Mouse (Mus musculus) lung, adult 2 months (tissue): ENCODE measurements around the gene Kcnc2. TPM values are rescaled to one million over a fixed set of nuclear protein-coding genes. Genes with fewer than 3 reads are reported as not detected.

ENCODE experiments used
- DNase-seq: peaks from one replicate; pipeline ENCODE4 v3.0.0; 2022
- H3K4me1 ChIP-seq: fragments of 200-500 bp; 2 replicates; pipeline ENCODE4 v1.6.1; 2011; ENCODE audit warnings: low read length; ENCODE audit not compliant: control insufficient read depth, insufficient read depth
- H3K4me3 ChIP-seq: fragments of 200-500 bp; replicated peaks from 2 replicates; pipeline ENCODE3; 2011; ENCODE audit warnings: low read depth, mild to moderate bottlenecking, control low read depth, low read length; ENCODE audit errors: extremely low read depth
- CTCF ChIP-seq: fragments of 200-500 bp; IDR thresholded peaks from 2 replicates; pipeline ENCODE4 v1.5.1; 2011; ENCODE audit warnings: mild to moderate bottlenecking, low read length, control low read depth; ENCODE audit not compliant: insufficient read depth
- POLR2A ChIP-seq: fragments of 200-500 bp; IDR thresholded peaks from 2 replicates; pipeline ENCODE4 v1.6.1; 2011; ENCODE audit warnings: low read depth, mild to moderate bottlenecking, control low read depth, low read length, borderline replicate concordance; ENCODE audit errors: extremely low read depth
- WGBS: fragments of 180-500 bp; shearing (Covaris S2); methylation state at CpG from one replicate; pipeline ENCODE4 v1.1.7; 2018; 5-methylcytosine and 5-hydroxymethylcytosine counted together
- polyA plus RNA-seq: library from polyadenylated mRNA; depleted of rRNA; stranded (reverse); fragments of >200 nt; gene quantifications from 2 replicates; pipeline ENCODE4 v1.2.3, GENCODE M21; 2012

Gene Kcnc2
- polyA plus RNA-seq, 1 experiment, result 0.14 TPM

- WGBS, result 4% methylated on average over 36 of the region's 36 CpGs
- DNase-seq, result no peak
- TF ChIP-seq POLR2A (no peak), CTCF (no peak)
- peaks cover 9% of the 10 kb centered on the region; the same call in 1 of the 2 replicates for H3K4me1 ChIP-seq
- H3K4me3 ChIP-seq, result no peak overlapping the region
Observed at GRCm38 (mm10) chr10:112271803-112272165, 863 bp downstream of the Kcnc2 start.

DNA sequence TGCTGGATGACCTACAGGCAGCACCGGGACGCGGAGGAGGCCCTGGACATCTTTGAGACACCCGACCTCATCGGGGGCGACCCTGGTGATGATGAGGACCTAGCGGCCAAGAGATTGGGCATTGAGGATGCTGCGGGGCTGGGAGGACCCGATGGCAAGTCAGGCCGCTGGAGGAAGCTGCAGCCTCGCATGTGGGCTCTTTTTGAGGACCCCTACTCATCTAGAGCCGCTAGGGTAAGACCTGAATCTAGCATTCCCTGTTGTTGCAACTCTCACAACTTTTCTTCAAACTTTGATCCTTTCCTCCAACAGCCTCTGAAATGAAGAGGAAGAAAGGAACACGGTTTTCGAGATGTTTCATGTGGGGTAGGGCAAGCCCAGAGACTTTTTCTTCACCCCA is 1.2 kb downstream of the Kcnc2 start:
- WGBS, result 24% methylated on average over 14 of the region's 14 CpGs
- DNase-seq, result no peak
- Histone ChIP-seq H3K4me1 (peaks cover 9% of the 10 kb centered on the region; the same call in 1 of the 2 replicates), H3K4me3 (no peak overlapping the region)
- no peak for TF ChIP-seq POLR2A
- TF ChIP-seq CTCF, result no peak

DNA sequence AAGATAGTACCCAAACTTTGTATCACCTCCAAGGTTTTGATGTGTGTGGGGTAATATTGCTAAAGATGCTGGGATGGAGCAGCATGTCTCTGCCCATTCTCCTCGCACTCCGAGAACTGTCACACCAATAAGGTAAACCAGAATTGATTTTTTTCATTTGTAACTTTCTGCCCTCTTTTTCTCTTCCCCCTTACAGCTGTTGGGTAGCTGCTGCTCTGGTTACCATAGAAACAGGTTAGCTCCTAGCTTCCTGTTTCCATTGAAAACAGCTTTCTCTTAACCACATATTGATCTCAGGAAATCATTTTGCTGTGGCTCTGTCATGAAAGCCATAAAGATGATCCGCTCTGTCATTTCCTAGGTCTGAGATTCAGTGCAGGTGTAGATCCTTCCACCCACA is 7.1 kb downstream of the Kcnc2 start:
- no peak for TF ChIP-seq POLR2A
- no peak for TF ChIP-seq CTCF
- Histone ChIP-seq H3K4me1 (no peaks in the 10 kb centered on the region), H3K4me3 (no peak overlapping the region)
- WGBS, result 70% methylated on average over 3 of the region's 3 CpGs
- DNase-seq, result no peak

DNA sequence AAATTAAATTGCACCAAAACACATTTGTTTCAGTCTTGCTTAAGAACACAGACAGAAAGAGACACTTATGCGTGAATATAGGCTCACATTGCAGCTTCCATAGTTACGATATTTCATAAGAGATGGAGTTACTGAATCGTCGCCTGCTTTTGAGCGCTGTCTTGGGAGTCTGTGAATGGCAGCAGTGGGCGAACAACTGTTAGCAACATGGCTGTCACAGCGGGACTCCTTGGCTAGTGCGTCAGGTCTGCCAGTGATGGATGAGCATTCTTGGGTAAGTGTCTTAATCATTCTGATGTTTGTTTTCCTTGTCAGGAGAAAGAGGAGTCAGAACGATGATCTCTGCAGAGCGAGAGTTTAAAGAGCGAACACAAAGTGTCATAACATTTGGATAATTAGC is 44.2 kb downstream of the Kcnc2 start:
- no peak overlapping the region for H3K4me3 ChIP-seq
- no peak for DNase-seq
- 24% methylated on average over 11 of the region's 11 CpGs for WGBS
- H3K4me1 ChIP-seq, result no peaks in the 10 kb centered on the region
- TF ChIP-seq CTCF, result no peak

DNA sequence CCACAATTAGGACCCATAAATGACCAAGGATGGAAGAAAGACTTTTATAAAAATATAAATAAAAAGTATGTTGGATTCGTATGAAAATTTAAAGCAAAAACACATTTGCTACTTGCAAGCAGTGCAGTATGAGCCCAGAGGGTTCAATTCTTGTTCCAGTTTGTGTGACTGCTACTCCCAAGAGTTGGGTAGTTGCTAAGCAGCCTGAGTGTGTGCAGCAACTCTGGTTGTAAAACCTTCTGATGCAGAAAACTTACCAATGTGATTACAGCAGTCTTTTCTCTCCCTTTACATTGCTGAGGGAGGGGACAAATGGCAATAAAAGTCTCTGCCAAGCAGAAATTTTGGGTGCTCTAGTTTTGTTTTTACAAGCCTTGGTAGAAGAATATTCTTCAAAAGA is 46.9 kb downstream of the Kcnc2 start:
- TF ChIP-seq CTCF (no peak), POLR2A (no peak)
- no peaks in the 10 kb centered on the region for H3K4me1 ChIP-seq
- no peak overlapping the region for H3K4me3 ChIP-seq
- whole genome bisulfite sequencing, result 79% methylated on average over 1 of the region's 1 CpGs
- DNase-seq, result no peak

DNA sequence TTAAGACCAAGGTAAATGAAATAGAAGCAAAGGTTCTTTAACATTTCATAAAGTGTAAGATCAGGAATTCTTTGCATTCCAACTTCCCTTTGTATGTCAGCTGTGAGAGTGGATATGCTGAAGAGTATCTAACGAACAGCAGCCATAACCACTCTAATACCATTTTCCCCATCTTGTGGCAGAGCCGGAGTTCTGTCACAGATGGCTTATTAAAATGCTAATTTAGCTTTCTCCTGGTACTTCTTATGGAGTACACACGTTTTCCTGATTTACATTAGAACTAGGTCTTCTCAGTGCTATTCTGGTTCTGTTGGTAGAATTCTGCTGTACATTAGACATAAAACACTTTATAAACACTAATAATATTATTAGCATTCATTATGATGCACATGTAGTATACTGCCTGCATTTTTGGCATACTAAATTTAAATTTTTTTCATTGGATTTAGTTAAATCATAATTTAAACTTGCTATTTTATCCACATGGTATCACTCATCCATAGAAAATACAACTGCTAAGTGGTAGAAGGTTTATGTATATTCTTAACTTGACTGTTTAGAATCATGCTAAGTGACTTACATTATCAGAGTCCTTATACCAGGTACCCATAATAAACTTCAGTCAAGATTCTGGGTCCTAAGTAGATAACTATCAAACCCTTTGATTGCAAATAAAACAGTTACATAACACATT is 86.9 kb downstream of the Kcnc2 start:
- 68% methylated on average over 3 of the region's 3 CpGs for WGBS
- Histone ChIP-seq H3K4me1 (no peaks in the 10 kb centered on the region), H3K4me3 (no peak overlapping the region)
- TF ChIP-seq CTCF, result no peak
- TF ChIP-seq POLR2A, result no peak
- DNase-seq, result no peak

- WGBS, result 82% methylated on average over 8 of the region's 8 CpGs
- no peak for DNase-seq
- TF ChIP-seq POLR2A (no peak), CTCF (no peak)
- no peaks in the 10 kb centered on the region for H3K4me1 ChIP-seq
- no peak overlapping the region for H3K4me3 ChIP-seq
Observed at GRCm38 (mm10) chr10:112358363-112358704, 87.4 kb downstream of the Kcnc2 start.

DNA sequence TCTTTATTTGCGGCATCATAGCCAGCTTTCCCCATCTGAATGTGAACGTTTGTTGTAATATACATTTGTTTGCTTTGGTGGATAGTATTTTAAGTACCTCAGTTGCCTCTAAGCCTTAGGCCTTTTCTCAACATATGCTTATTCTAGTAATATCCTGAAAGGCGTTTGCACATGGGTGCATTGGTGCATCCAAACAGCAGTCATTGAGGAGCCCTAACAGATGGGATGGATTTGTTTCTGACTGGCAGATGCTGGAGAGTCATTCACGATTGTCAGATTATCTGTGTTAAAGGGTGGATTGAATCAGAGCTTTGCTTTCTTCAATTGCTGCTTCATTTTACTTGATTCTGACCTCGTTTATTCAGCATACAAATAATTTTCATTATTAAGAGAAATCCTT is 89.8 kb downstream of the Kcnc2 start:
- WGBS, result 67% methylated on average over 5 of the region's 5 CpGs
- H3K4me3 ChIP-seq, result no peak overlapping the region
- H3K4me1 ChIP-seq, result no peaks in the 10 kb centered on the region
- TF ChIP-seq CTCF, result no peak
- TF ChIP-seq POLR2A, result no peak
- no peak for DNase-seq

GRCm38 (mm10) chr10:112368369-112368768 is 97.4 kb downstream of the Kcnc2 start:
- DNase-seq, result no peak
- TF ChIP-seq CTCF (no peak), POLR2A (no peak)
- H3K4me3 ChIP-seq, result no peak overlapping the region
- no peaks in the 10 kb centered on the region for H3K4me1 ChIP-seq
- 59% methylated on average over 3 of the region's 3 CpGs for WGBS

DNA sequence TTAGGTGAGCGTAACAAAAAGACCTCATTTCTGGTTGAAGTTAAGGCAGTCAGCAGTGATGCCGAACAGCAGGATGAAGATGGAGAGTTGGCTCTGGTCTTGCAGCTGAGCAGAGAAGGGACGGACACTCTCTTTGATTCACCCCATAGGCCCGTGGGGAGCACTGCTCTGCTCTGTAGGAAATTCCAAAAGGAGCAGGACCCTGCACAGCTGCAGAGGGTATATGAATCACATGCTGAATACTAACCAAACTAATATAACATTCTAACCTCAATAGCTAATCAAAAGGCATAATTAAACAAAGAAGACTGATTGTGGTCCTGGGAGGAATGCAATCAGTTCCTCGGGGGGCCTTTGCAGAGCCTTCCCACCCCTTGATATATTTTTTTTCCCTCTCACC is 106.2 kb downstream of the Kcnc2 start:
- no peak for DNase-seq
- TF ChIP-seq POLR2A (no peak), CTCF (no peak)
- Histone ChIP-seq H3K4me1 (no peaks in the 10 kb centered on the region), H3K4me3 (no peak overlapping the region)
- 89% methylated on average over 5 of the region's 5 CpGs for WGBS
